Mouse (Mus musculus) urinary bladder, adult 2 months (tissue): ENCODE results near the gene Msh5. TPM values are rescaled to one million over a fixed set of nuclear protein-coding genes. Genes with fewer than 3 reads are reported as not detected.
"Not testable (repeated sequence)": the region's sequence is repeated elsewhere in the genome, so short reads cannot be mapped to it uniquely, and the experiment has no call there.

Source experiments
- DNase-seq: peaks from one replicate; pipeline ENCODE4 v3.0.0; 2022; ENCODE audit warnings: low spot score
- polyA plus RNA-seq: library from polyadenylated mRNA; depleted of rRNA; stranded (reverse); fragments of >200 nt; gene quantifications from 2 replicates; pipeline ENCODE4 v1.2.3, GENCODE M21; 2012

Msh5 gene
- polyA plus RNA-seq, 1 experiment, result 1.4 TPM

DNA sequence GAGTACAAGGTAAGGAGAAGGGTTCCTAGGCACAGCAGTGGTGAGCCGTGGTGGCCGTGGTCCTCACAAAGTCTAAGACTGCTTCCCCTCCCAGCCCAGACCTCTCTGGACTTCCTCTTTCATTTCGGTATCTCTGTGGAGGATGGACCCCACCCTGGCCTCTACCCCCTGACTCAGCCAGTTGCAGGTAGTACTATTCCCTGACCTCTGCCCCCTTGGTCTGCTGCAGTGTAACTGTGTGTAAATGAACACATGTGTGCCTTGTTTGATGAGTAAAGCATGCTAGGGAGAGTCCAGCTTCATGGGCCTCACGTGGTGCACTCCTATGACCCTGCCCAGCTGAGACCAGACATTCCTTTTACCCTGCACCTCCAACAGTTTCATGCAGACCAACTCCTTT, 22.8 kb downstream of the Msh5 start:
- no peak for DNase-seq

GRCm38 (mm10) chr17:35023221-35023620, 23.3 kb downstream of the Msh5 start:
- DNase-seq, result no peak

DNA sequence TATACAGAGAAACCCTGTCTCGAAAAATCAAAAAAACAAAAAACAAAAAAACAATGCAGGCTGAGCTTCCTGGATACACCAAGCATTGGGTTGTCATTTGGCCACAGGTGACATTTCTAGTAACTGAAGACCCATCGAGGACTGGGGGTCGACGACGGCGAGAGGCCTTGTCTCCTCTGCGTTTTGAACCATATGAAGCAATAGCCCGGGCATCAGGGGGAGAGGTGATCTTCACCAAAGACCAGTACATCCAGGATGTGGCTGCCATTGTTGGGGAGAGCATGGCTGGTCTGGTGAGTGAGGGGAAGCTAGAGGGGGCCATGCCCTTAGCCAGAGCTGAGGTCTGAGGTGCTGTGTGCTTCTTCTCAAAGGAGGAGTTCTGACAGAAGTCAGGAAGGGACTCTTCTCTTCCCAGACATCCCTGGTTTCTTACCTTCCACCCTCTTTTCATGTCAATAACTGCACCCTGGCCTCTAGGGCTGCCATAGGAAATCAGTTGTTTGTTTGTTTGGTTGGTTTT, 23.9 kb downstream of the Msh5 start:
- no peak for DNase-seq

DNA sequence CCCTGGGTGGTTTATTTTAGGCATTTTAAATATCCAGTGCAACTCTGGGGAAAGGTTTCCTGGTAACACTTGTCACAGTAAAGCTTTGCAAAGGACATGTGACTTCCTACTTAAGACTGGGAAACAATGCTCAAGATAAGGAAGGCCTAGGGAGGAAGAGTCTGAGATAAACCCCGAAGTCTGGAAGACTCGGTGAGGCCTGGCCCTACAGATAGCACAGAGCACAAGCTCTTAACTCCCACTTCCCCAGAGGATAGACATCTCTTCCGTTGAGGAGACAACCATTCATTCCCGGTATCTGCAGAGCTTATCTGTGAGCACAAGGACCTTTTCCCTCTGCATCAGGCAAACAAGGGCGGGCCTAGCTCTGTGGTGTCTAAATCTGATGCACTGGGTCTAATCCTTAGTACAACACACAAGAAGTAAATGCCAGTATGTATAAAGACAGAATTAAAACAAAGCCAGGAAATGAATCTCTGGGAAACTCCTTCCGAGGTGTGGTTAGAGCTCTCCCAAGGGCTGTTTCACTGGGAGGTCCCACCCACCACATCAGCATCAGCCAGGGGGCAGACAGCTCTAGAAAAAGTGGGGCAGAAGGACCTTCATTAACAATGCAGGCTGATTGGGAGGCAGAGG, 24.6 kb downstream of the Msh5 start:
- no peak for DNase-seq

DNA sequence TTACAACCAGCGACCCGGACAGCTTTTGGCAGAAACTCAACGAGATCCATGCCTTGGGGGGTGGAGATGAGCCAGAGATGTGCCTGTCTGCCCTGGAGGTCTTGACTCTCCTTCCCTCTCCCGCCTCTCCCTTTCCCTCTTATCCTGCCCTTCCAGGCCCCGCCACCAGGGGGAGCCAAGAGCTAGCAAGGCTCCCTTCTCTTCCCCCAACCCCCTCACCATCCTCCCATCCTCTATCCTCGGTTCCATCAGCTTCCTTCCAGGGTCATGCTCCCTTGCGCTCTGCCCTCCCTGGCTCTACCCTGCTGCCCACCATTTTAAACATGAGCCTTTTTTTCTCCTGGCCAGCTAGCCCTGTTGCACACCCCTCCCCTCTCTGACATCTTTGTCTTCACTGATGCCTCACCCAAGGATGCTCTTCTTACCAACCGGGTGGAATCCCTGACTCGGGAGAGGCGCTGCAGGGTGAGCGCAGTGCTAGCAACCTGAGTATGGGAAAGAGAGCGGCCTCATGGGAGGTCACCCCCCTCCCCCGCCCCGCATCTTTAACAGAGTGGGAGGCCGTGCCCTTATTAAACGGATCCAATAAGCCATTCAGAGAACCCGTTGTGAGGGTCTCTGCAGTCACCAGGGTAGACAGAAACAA, 25.3 kb downstream of the Msh5 start:
- peak; percentile 86 for DNase-seq

DNA sequence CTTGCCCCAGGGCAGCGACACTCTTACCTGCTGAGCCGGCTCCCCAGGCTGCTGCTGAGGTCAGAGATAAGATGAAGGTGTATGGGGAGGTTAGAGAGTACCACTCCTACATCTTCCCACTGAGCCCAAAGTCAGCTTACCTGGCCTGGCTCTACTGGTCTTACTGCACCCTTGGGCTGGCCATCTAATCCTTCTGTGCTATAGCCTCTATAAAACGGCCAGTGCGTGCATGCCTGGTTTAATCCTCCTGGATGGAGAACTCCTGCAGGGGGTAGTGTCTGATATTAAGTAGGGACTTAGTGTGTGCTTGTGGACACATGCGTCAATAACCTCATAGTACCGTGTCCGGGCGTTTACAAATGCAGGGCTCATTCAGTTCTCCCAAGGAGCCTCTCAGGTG, 26.0 kb downstream of the Msh5 start:
- no peak for DNase-seq

DNA sequence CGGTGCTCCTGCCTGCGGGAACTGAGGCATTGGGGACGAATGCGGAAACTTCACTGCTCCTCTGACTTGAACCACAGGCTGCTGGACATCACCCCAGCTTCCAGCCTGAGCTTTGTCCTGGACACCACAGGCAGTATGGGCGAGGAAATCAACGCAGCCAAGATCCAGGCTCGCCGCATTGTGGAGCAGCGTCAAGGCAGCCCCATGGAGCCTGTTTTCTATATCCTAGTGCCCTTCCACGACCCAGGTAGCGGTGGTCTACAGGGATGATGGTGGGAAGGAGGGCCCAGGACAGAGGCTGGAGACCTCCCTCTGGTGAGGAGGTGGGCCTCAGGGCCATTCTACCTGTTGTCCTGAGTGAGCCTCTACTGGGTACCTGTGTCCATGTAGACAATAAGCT, 26.7 kb downstream of the Msh5 start:
- DNase-seq, result no peak

DNA sequence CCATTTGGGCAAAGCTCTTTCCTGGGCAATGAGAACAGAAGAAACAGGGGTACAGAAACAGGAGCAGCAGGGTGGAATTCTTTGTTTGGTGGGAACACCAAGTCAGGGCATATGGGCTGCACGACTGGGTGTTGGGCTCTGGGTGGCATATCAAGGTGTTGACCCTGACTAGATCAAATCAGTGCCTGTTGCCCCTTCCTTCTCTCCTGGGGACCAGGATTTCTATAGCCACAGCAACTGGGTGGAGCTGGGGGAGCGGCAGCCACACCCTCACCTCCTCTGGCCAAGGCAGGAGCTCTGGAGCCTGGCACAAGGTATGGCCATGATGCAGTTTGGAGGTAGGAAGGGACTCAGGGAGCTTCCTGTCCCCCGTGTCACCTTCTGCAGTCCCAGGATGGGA, 28.4 kb downstream of the Msh5 start:
- DNase-seq, result no peak

DNA sequence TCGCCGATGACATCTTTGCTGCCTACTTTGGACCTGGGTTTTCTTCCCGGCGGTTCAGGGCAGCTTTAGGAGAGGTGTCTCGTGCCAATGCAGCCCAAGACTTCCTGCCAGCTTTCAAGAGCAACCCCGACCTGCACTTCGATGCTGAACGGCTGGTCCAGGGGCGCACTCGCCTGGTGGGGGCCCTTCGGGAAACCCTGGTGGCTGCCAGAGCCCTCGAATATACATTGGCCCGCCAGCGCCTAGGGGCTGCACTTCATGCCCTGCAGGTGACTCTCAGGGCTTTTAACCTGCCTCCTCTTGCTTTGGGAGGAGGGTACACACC, 28.9 kb downstream of the Msh5 start:
- no peak for DNase-seq

GRCm38 (mm10) chr17:35016791-35017705, 29.5 kb downstream of the Msh5 start:
- DNase-seq, result no peak

GRCm38 (mm10) chr17:35016376-35016775, 30.2 kb downstream of the Msh5 start, which contains the start of gene Vwa7:
Gene Vwa7, plus strand, starts transcription at chr17:35016579.
- DNase-seq, result no peak

DNA sequence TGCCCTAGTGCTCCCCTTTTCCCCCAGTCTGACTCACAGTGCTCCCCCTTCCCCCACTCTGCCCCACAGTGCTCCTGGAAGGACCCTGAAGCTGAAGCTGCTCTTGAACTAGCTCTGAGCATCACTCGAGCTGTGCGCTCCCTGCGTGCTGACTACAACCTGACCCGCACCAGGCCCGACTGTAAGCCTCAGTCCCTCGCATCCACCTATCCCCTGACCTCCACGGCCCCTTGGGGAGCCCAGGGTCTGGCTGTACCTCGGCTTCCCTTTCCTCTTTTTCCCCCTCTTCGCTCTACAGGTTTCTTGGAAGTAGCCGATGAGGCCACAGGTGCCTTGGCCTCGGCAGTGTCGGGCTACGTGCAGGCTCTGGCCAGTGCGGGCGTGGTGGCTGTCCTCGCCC, 31.2 kb downstream of the Msh5 start:
- DNase-seq, result no peak

DNA sequence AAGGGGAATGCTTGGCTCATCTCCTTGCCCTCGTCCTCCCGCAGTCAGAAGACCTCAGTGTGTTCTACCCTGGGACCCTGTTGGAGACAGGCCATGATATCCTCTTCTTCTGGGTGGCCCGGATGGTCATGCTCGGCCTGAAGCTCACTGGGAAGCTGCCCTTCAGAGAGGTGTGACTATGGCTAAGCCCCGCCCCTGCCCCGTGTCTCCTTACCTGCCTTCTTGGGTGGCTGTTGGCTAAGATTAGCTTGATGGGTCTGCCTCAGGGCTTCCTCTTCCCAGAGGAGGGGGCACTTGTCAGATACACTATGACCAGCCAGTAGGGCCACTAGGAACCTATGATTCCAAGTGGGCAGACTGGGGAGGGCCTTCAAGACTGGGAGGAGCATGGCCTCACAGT, 33.3 kb downstream of the Msh5 start:
- no peak for DNase-seq

DNA sequence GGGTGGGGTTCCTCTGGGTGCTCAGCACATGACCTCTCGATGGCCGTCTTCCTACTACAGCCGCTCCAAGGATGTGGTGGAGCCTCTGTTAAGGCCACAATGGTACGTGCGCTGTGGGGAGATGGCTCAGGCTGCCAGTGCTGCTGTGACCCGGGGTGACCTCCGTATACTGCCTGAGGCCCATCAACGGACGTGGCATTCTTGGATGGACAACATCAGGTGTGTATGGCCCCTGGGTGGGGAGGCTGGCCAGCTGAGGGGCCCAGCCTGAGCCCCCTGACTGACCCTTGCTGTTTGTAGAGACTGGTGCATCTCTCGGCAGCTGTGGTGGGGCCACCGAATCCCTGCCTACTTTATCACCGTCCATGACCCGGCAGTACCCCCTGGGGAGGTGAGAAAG, 34.1 kb downstream of the Msh5 start:
- DNase-seq, result no peak

DNA sequence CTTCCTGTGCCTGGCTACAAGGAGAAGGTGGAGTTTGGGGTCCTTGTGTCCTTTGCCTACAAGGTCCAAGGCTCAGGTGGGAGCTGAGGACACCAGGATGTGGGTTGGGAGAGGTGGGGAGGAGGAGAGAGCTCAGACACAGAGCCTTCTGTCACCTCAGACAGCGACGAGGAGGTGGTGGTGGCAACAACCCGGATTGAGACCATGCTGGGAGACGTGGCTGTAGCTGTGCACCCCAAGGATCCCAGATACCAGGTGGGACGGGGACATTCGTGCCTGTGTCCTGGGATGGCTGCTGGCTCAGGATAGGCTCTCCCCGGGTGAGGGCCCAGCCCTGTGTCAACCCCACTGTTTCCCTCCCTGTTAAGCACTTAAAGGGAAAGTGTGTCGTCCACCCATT, 35.1 kb downstream of the Msh5 start:
- no peak for DNase-seq

DNA sequence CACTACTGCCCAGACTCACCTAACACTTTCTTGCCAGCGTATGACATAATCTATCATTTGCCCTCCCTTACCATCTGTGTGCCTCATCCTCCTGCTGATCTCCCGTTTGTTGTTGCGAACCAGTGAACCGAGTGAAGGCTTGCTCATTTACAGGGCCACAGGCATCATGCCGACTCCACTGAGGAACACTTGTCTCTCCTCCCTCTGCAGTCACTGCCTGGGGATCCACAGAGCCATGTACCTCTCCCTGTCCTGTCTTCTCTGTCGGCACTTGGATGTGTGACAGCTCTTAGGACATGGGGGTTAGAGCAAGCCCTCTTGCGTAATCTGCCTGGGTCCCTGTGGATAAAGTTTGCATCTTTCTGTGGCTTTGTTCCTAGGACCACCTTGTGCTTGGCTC, 37.0 kb downstream of the Msh5 start:
- no peak for DNase-seq

DNA sequence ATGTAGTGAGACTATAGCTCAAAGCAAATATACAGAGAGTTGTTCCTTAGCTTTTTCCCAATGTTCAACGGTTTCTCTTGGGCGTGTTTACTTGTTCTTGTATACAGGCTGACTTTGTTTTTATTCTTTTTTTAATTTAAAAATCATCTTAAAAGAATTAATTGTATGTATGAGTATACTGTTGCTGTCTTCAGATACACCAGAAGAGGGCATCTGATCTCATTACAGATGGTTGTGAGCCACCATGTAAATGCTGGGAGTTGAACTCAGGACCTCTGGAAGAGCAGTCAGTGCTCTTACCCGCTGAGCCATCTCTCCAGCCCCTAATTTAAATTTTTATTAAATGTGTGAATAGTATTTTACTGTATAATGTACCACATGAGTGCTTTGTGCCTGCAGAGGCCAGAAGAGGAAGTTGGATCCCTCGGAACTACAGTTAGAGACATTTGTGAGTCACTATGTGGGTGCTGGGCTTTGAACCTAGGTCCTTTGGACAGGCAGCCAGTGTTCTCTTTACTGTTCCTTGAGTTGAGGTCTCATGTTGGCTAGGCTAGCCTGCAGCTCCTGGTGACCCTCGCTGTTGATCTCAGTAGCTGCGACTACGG, 39.1 kb downstream of the Msh5 start:
- no peak for DNase-seq

GRCm38 (mm10) chr17:35005902-35006301, 40.6 kb downstream of the Msh5 start:
- DNase-seq, result not testable (repeated sequence)

DNA sequence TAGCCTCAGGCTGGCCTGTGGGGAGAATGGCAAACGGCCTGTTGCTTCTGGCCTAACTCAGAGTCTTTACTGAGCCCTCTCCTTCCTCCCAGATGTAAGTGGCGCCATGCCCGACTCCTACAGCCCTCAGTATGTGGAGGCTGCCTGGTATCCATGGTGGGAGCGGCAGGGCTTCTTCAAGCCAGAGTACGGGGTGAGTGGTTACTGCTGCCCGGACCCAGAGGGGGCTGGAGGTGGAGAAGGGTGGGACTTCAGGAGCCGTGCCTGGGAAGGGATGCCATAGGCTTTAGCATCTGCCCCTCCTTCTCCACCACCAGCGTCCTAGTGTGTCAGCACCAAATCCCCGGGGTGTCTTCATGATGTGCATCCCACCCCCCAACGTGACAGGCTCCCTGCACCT, 41.4 kb downstream of the Msh5 start:
- DNase-seq, result no peak

GRCm38 (mm10) chr17:35004075-35004717, 42.3 kb downstream of the Msh5 start:
- no peak for DNase-seq

GRCm38 (mm10) chr17:35003022-35003838, 43.3 kb downstream of the Msh5 start:
- no peak for DNase-seq
